ENCODE assay signal across 22 mouse cellular contexts in genomic region chr6:99721032-99721431, GRCm38 (mm10). TPM values are rescaled to one million over a fixed set of nuclear protein-coding genes. Genes with fewer than 3 reads are reported as not detected.
DNase-seq lines count a peak whose midpoint lies in the region; ATAC-seq lines count a peak whose summit lies in the region.
"Had no signal": no experiment of that assay in that cellular context is flagged by ENCODE, and none has a peak within 500 bp of the region (broad histone marks: within the 10 kb centered on the region; RNA-seq: fewer than 3 reads in every experiment).

No protein-coding gene starts in this region.

- peak; percentile 88 for ATAC-seq in granulocyte monocyte progenitor cell, adult 5-6 weeks (replicated peaks; ENCODE audit: poor library complexity, severe bottlenecking)
- ATAC-seq in megakaryocyte, adult 5-6 weeks (ENCODE audit: poor library complexity, severe bottlenecking) = peak; percentile 70
- no peak for ATAC-seq in erythroid progenitor cell, adult 5-6 weeks (replicated peaks; ENCODE audit: low FRiP score, poor library complexity, severe bottlenecking)
- ATAC-seq: forebrain, embryonic 13.5 days; forebrain, embryonic 15.5 days; forebrain, postnatal 0 days had no signal

- peak; percentile 51 for DNase-seq in heart, adult 11 months
- no peak for DNase-seq in heart, adult 18-20 months
- no peak for DNase-seq in gastrocnemius, adult 18-20 months (ENCODE audit: low spot score)
- DNase-seq in kidney, postnatal 36 days = no peak
- DNase-seq: adrenal gland, adult 8-10 months; adrenal gland, postnatal 14 days; adrenal gland, postnatal 36 days; cerebellum, adult 11-12 months; cerebellum, adult 2 months; cerebellum, adult 9-10 months; cerebellum, postnatal 10 days; cerebellum, postnatal 25 days; embryo, embryonic 11 days; forebrain, postnatal 0 days had no signal

RNA-seq across cellular contexts. Expression of gene Prok2, which starts 5.2 kb away (rescaled TPM):
- total RNA-seq in heart, adult 18-20 months (2021) = not detected
- total RNA-seq in granulocyte monocyte progenitor cell, adult 5-6 weeks (2014; fragmentation: Nextera tagmentation) = not detected in 2 replicates
- total RNA-seq in granulocyte monocyte progenitor cell, adult 5-6 weeks (2017) = not detected in 2 replicates
- total RNA-seq in megakaryocyte, adult 5-6 weeks (2015) = 4.7 and 6.3 TPM in 2 replicates
- total RNA-seq in megakaryocyte, adult 5-6 weeks (2017) = 0.59 and 0.73 TPM in 2 replicates
- not detected in 2 replicates for total RNA-seq in erythroid progenitor cell, adult 5-6 weeks (2015; ENCODE audit: low replicate concordance)
- total RNA-seq in erythroid progenitor cell, adult 5-6 weeks (2017; ENCODE audit: low replicate concordance) = not detected in 2 replicates
- total RNA-seq in gastrocnemius, adult 18-20 months (2021) = not detected
- total RNA-seq: adrenal gland, adult 18-20 months; adrenal gland, adult 8-10 months; adrenal gland, postnatal 14 days; adrenal gland, postnatal 36 days; ES-E14; MEL had no signal

RNA-seq across cellular contexts. Expression of gene Gpr27, which starts 28.6 kb away (rescaled TPM):
- 1 to 10 TPM; 9.2 to 10.0 TPM for total RNA-seq in heart, adult 18-20 months (2021)
- total RNA-seq in granulocyte monocyte progenitor cell, adult 5-6 weeks (2014; fragmentation: Nextera tagmentation) = not detected in 2 replicates
- total RNA-seq in granulocyte monocyte progenitor cell, adult 5-6 weeks (2017) = 0.09 TPM in 1 of 2 replicates, not detected in the other
- 4.1 and 5.1 TPM in 2 replicates for total RNA-seq in megakaryocyte, adult 5-6 weeks (2015)
- 4.2 and 4.7 TPM in 2 replicates for total RNA-seq in megakaryocyte, adult 5-6 weeks (2017)
- total RNA-seq in erythroid progenitor cell, adult 5-6 weeks (2015; ENCODE audit: low replicate concordance) = 0.72 TPM in 1 of 2 replicates, not detected in the other
- 1.8 TPM in 1 of 2 replicates, not detected in the other for total RNA-seq in erythroid progenitor cell, adult 5-6 weeks (2017; ENCODE audit: low replicate concordance)
- under 1 TPM; 0.48 to 0.71 TPM for total RNA-seq in gastrocnemius, adult 18-20 months (2021)
- total RNA-seq: MEL had no signal

RNA-seq across cellular contexts. Expression of gene Gm20696, which starts 54.4 kb away (rescaled TPM):
- total RNA-seq in heart, adult 18-20 months (2021) = 1 to 10 TPM in 1 of 2 experiments, under 1 TPM in 1; 0.94 to 2.2 TPM
- 28.1 and 28.6 TPM in 2 replicates for total RNA-seq in granulocyte monocyte progenitor cell, adult 5-6 weeks (2014; fragmentation: Nextera tagmentation)
- total RNA-seq in granulocyte monocyte progenitor cell, adult 5-6 weeks (2017) = 5.2 and 7.3 TPM in 2 replicates
- 9.6 and 12.1 TPM in 2 replicates for total RNA-seq in megakaryocyte, adult 5-6 weeks (2015)
- total RNA-seq in megakaryocyte, adult 5-6 weeks (2017) = 4.4 and 4.8 TPM in 2 replicates
- 5.0 and 9.0 TPM in 2 replicates for total RNA-seq in erythroid progenitor cell, adult 5-6 weeks (2015; ENCODE audit: low replicate concordance)
- 2.7 and 2.9 TPM in 2 replicates for total RNA-seq in erythroid progenitor cell, adult 5-6 weeks (2017; ENCODE audit: low replicate concordance)
- 1 to 10 TPM; 1.0 to 1.4 TPM for total RNA-seq in gastrocnemius, adult 18-20 months (2021)

RNA-seq across cellular contexts. Expression of gene Eif4e3, which starts 54.5 kb away (rescaled TPM):
- total RNA-seq in heart, adult 18-20 months (2021) = 10 to 100 TPM; 44.5 to 45.6 TPM
- 23.2 and 33.9 TPM in 2 replicates for total RNA-seq in granulocyte monocyte progenitor cell, adult 5-6 weeks (2014; fragmentation: Nextera tagmentation)
- total RNA-seq in granulocyte monocyte progenitor cell, adult 5-6 weeks (2017) = 24.1 and 26.8 TPM in 2 replicates
- total RNA-seq in megakaryocyte, adult 5-6 weeks (2015) = 48.3 and 53.0 TPM in 2 replicates
- 45.4 and 56.4 TPM in 2 replicates for total RNA-seq in megakaryocyte, adult 5-6 weeks (2017)
- total RNA-seq in erythroid progenitor cell, adult 5-6 weeks (2015; ENCODE audit: low replicate concordance) = 8.8 and 11.5 TPM in 2 replicates
- total RNA-seq in erythroid progenitor cell, adult 5-6 weeks (2017; ENCODE audit: low replicate concordance) = 2.7 and 5.3 TPM in 2 replicates
- total RNA-seq in gastrocnemius, adult 18-20 months (2021) = 10 to 100 TPM; 27.4 to 28.5 TPM
- total RNA-seq: MEL had no signal
